Mouse (Mus musculus) Patski (cell line): ENCODE data around the gene Ccdc115. TPM values are rescaled to one million over a fixed set of nuclear protein-coding genes. Genes with fewer than 3 reads are reported as not detected.
"Not testable (repeated sequence)": the region's sequence is repeated elsewhere in the genome, so short reads cannot be mapped to it uniquely, and the experiment has no call there.

Experiments used
- ATAC-seq: fragments of 100-300 bp; one replicate; pipeline ENCODE4 v1.8.0; 2021
- CTCF ChIA-PET: fragments of 350-600 bp; sonication (Branson Sonifier 250); formaldehyde crosslinking; loops from one replicate; lab custom pipeline; 2022; ENCODE audit warnings: inconsistent platforms; lab: Charles Lee
- POLR2A ChIA-PET: fragments of 350-600 bp; sonication (Branson Sonifier 250); formaldehyde crosslinking; loops from one replicate; lab custom pipeline; 2022; ENCODE audit warnings: antibody characterized with exemption, inconsistent platforms; lab: Charles Lee
- DNase-seq: peaks from one replicate; pipeline ENCODE4 v3.0.0-alpha.2; 2011; ENCODE audit warnings: low read depth, low spot score
- H3K27me3 ChIP-seq: fragments of 371-371 bp; one replicate; pipeline ENCODE4 v1.5.1; 2021
- CTCF ChIP-seq: fragments of 100-300 bp; IDR thresholded peaks from one replicate; pipeline ENCODE4 v1.5.1; 2021
- in situ Hi-C: fragments of 300-500 bp; cut with MboI; formaldehyde crosslinking; loops from 3 replicates; pipeline ENCODE4 v1.11.1; 2018; ENCODE audit warnings: low pct_unique_long_range_greater_than_20kb, mixed read lengths
- polyA plus RNA-seq: library from polyadenylated mRNA; unstranded; gene quantifications from one replicate; pipeline ENCODE4 v1.2.3, GENCODE M21; 2021

The Ccdc115 gene
- polyA plus RNA-seq, 1 experiment from 2014 or later = 14.6 TPM

- in situ Hi-C loops = loop anchor here (25.0 kb wide), 1 partner anchor 426 kb away; no protein-coding TSS in a partner anchor
- ATAC-seq (no peak), DNase-seq (no peak)
- TF ChIP-seq CTCF = no peak
- ChIA-PET CTCF (no interaction called here), POLR2A (interaction anchor here (0.6 to 0.8 kb wide), 2 partner anchors 20 to 208 kb away, joined by 3 to 4 read pairs; no protein-coding TSS in a partner anchor)
- no peaks in the 10 kb centered on the region for H3K27me3 ChIP-seq
Measured at GRCm38 (mm10) chr1:34438381-34439051, 956 bp downstream of the Ccdc115 start.

DNA sequence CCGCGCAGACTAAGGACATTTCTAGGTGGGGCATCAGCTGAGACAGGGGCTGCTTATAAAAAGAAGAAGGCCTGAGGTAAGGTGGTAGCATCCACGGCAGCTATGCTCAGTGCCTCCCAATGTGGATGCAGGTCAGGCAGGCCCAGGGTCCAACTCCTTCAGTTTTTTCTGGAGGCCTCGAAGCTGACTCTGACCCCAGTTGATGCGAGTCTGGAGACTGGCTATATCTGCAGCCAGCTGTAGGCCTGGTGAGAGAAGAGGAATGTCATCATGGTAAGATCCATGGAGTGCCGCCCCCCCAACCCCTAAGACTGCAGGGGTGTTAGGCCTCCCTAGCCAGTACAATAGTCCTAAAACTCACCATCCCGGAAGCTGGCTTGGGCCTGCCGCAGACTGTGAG is 2.1 kb downstream of the Ccdc115 start:
- ATAC-seq, POLR2A ChIA-PET, H3K27me3 ChIP-seq, DNase-seq, CTCF ChIA-PET: not testable (repeated sequence)
- in situ Hi-C loops = loop anchor here (25.0 kb wide), 1 partner anchor 425 kb away; no protein-coding TSS in a partner anchor

GRCm38 (mm10) chr1:34436374-34436773 is 3.1 kb downstream of the Ccdc115 start:
- no peaks in the 10 kb centered on the region for H3K27me3 ChIP-seq
- ChIA-PET POLR2A (no interaction called here), CTCF (no interaction called here)
- no peak for TF ChIP-seq CTCF
- in situ Hi-C loops = loop anchor here (25.0 kb wide), 1 partner anchor 424 kb away; no protein-coding TSS in a partner anchor
- ATAC-seq (no peak), DNase-seq (no peak)

DNA sequence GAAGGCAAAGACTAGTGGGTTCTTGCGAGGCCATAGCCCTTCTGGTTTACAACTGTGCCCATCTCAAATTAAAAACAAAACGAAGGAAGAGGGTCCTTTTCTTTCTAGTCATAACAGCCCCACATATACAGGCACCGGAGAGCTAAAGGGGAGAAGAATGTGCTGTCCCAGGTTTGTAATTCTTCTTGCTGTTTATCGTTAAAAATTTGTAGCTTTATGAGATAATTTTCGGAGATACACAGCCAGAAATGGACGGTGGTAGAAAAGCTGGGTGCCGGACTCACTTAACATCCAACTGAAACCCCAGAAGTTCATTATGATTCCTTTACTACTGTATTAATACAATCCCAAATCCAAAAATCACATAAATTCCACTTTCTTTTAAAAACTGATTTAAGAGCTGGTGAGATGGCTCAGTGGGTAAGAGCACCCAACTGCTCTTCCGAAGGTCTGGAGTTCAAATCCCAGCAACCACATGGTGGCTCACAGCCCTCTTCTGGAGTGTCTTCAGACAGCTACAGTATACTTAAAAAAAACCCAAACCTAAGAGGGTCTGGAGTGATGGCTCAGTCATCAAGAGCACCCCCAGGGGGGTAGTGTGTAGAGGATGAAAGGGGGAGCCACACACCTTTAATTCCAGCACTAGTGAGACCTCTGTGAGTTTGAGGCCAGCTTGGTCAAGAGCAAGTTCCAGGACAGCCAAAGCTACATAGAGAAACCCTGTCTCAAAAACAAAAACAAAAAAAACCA is 3.9 kb downstream of the Ccdc115 start:
- DNase-seq (no peak), ATAC-seq (no peak)
- POLR2A ChIA-PET = no interaction called here
- CTCF ChIA-PET = interaction anchor here (0.7 kb wide), 1 partner anchor 217 kb away, joined by 3 read pairs; no protein-coding TSS in a partner anchor
- H3K27me3 ChIP-seq = no peaks in the 10 kb centered on the region
- in situ Hi-C loops = loop anchor here (25.0 kb wide), 1 partner anchor 423 kb away; no protein-coding TSS in a partner anchor
- no peak for TF ChIP-seq CTCF

GRCm38 (mm10) chr1:34434660-34435160 is 4.8 kb downstream of the Ccdc115 start:
- no peaks in the 10 kb centered on the region for H3K27me3 ChIP-seq
- TF ChIP-seq CTCF = no peak
- ChIA-PET CTCF (interaction anchor here (0.7 to 0.9 kb wide), 2 partner anchors 14 to 217 kb away, joined by 3 read pairs; no protein-coding TSS in a partner anchor), POLR2A (interaction anchor here (0.6 kb wide), 1 partner anchor 314 kb away, joined by 4 read pairs; no protein-coding TSS in a partner anchor)
- DNase-seq (peak; percentile 58), ATAC-seq (peak; percentile 55)
- in situ Hi-C loops = loop anchor here (25.0 kb wide), 1 partner anchor 422 kb away; no protein-coding TSS in a partner anchor

DNA sequence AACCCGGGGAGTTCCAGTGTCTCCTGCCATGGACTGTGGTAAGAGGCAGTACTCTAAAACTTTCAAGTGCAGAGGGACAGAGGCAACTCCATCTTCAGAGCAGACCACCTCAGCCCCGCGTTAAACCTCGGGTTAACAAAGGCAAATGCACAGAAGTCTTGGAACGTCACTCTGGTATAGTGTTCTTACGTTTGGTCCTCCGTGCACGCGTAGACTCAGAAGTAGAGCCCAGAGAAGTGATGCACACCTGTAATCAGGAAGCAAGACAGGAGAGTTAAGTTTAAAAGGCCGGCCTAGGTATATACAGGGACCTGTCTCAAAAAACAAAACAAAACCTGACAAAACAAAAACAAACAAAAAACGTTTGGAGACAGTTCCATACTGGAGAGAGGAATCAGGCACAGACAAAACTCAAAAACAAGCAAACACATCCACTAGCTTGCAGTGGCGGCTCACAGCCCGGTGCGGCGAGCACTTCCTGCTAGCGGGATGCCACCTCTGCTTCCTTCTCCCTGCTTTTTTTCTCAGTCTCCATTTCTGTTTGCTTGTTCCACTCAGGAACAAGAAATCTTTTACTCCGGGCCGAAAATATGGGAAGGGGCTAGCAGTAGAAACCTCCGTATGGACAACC is 5.5 kb downstream of the Ccdc115 start:
- ATAC-seq = peak; percentile 67

GRCm38 (mm10) chr1:34432776-34433481 is 6.5 kb downstream of the Ccdc115 start:
- in situ Hi-C loops = loop anchor here (25.0 kb wide), 1 partner anchor 421 kb away; no protein-coding TSS in a partner anchor
- H3K27me3 ChIP-seq = no peaks in the 10 kb centered on the region
- ATAC-seq = no peak
- POLR2A ChIA-PET = no interaction called here
- CTCF ChIA-PET = interaction anchor here (1.3 kb wide), 1 partner anchor 8 kb away, joined by 3 read pairs; no protein-coding TSS in a partner anchor
- no peak for DNase-seq
- no peak for TF ChIP-seq CTCF

More for the DNA sequence above, 5.5 kb downstream of the Ccdc115 start:
- in situ Hi-C loops = loop anchor here (25.0 kb wide), 1 partner anchor 422 kb away; no protein-coding TSS in a partner anchor
- no peak for TF ChIP-seq CTCF
- DNase-seq = no peak
- CTCF ChIA-PET = interaction anchor here (0.9 to 1.3 kb wide), 2 partner anchors 9 to 15 kb away, joined by 3 read pairs; no protein-coding TSS in a partner anchor
- POLR2A ChIA-PET = interaction anchor here (0.6 kb wide), 1 partner anchor 32 kb away, joined by 3 read pairs; no protein-coding TSS in a partner anchor
- no peaks in the 10 kb centered on the region for H3K27me3 ChIP-seq

GRCm38 (mm10) chr1:34432411-34432775 is 7.1 kb downstream of the Ccdc115 start:
- in situ Hi-C loops = loop anchor here (25.0 kb wide), 1 partner anchor 420 kb away; no protein-coding TSS in a partner anchor
- no peak for ATAC-seq
- CTCF ChIA-PET = no interaction called here
- POLR2A ChIA-PET = no interaction called here
- DNase-seq = no peak
- H3K27me3 ChIP-seq = no peaks in the 10 kb centered on the region
- TF ChIP-seq CTCF = no peak

DNA sequence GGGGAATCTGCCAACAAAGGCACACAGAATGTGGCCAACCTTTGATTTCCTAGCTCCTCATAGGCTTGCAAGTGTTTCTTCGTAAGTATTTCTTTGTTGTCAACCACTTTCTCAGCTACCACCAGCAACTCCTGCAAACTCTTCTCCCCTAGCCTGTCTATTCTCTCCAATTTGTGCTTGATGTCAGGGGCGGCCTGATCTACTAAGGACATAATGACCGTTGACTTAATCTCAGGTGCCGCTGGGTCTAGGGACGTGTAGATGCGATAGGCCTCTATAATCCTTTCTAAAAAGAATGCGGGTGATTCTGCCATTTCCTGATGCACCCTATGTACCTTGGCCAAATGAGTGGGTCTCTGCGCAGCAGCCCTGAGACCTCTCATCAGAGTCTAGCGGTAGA is 8.0 kb downstream of the Ccdc115 start:
- CTCF ChIA-PET = no interaction called here
- DNase-seq (no peak), ATAC-seq (no peak)
- TF ChIP-seq CTCF = no peak
- POLR2A ChIA-PET = no interaction called here
- in situ Hi-C loops = loop anchor here (25.0 kb wide), 1 partner anchor 419 kb away; no protein-coding TSS in a partner anchor
- H3K27me3 ChIP-seq = no peaks in the 10 kb centered on the region
